In the genomic region with DNA sequence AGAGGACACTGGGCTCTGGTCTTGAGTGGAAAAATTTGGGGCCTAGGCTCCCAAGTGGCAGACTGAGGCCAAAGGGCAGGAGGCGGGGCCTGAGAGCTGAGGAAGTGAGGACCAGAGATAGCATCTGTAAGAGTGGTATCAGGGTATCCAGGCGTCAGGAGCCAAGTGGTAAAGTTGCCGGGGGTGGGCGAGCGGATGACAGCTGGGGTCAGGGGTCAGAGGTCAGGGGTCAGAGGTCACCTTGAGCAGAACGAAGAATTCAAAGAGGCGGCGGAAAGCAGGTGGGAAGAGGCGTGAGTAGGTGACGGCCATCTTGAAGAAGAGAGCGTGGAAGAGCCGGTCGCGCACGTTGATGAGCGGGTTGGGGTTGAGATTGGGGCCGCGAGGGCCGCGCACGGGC, we compare ENCODE assay signal across 8 mouse cellular contexts. TPM values are rescaled to one million over a fixed set of nuclear protein-coding genes. Genes with fewer than 3 reads are reported as not detected.
A peak's percentile ranks its signal among the peaks of the same experiment; 100 is the strongest.
DNase-seq lines count a peak whose midpoint lies in the region; ATAC-seq and TF ChIP-seq lines count a peak whose summit lies in the region.

No protein-coding gene starts in this region.

- no peaks in the 10 kb centered on the region for H3K27me3 ChIP-seq in embryonic facial prominence, embryonic 15.5 days
- H3K27me3 ChIP-seq in heart, embryonic 13.5 days (replicated peaks): no peaks in the 10 kb centered on the region
- peaks cover 16% of the 10 kb centered on the region for H3K27me3 ChIP-seq in liver, embryonic 15.5 days
- peaks cover 16% of the 10 kb centered on the region for H3K27me3 ChIP-seq in neural tube, embryonic 11.5 days (ENCODE audit: control insufficient read depth, insufficient read depth, low read length)
- H3K27me3 ChIP-seq in stomach, postnatal 0 days (ENCODE audit: control insufficient read depth, insufficient read depth, low read length): no peaks in the 10 kb centered on the region

- H3K27ac ChIP-seq in embryonic facial prominence, embryonic 15.5 days (replicated peaks): peak overlapping the region; percentile 99
- peak overlapping the region; percentile 95 for H3K27ac ChIP-seq in heart, embryonic 13.5 days (replicated peaks)
- peak overlapping the region; percentile 99 for H3K27ac ChIP-seq in liver, embryonic 15.5 days (replicated peaks)
- H3K27ac ChIP-seq in neural tube, embryonic 11.5 days (ENCODE audit: low read depth, low read length): peak overlapping the region; percentile 87
- H3K27ac ChIP-seq in stomach, postnatal 0 days (replicated peaks): peak overlapping the region; percentile 98

- peaks cover 58% of the 10 kb centered on the region for H3K4me1 ChIP-seq in embryonic facial prominence, embryonic 15.5 days
- peaks cover 62% of the 10 kb centered on the region for H3K4me1 ChIP-seq in heart, embryonic 13.5 days
- H3K4me1 ChIP-seq in liver, embryonic 15.5 days (replicated peaks): peaks cover 76% of the 10 kb centered on the region
- peaks cover 20% of the 10 kb centered on the region for H3K4me1 ChIP-seq in neural tube, embryonic 11.5 days (ENCODE audit: control insufficient read depth, insufficient read depth, low read length)
- peaks cover 8% of the 10 kb centered on the region for H3K4me1 ChIP-seq in stomach, postnatal 0 days (replicated peaks; ENCODE audit: control insufficient read depth, insufficient read depth)

- peak overlapping the region; percentile 78 for H3K4me3 ChIP-seq in embryonic facial prominence, embryonic 15.5 days (replicated peaks)
- H3K4me3 ChIP-seq in heart, embryonic 13.5 days: peak overlapping the region; percentile 84
- peak overlapping the region; percentile 87 for H3K4me3 ChIP-seq in liver, embryonic 15.5 days (replicated peaks)
- H3K4me3 ChIP-seq in neural tube, embryonic 11.5 days (ENCODE audit: low read depth, low read length): peak overlapping the region; percentile 86
- H3K4me3 ChIP-seq in stomach, postnatal 0 days (ENCODE audit: low read depth, low read length): peak overlapping the region; percentile 65

- ATAC-seq in embryonic facial prominence, embryonic 15.5 days (ENCODE audit: insufficient number of reproducible peaks, low FRiP score, low TSS enrichment, low read depth): no peak
- no peak for ATAC-seq in heart, embryonic 13.5 days (ENCODE audit: extremely low read depth, insufficient number of reproducible peaks, low FRiP score, low TSS enrichment)
- no peak for ATAC-seq in liver, embryonic 15.5 days (ENCODE audit: insufficient read depth)
- no peak for ATAC-seq in neural tube, embryonic 11.5 days (ENCODE audit: insufficient read depth, low FRiP score, low TSS enrichment)
- ATAC-seq in stomach, postnatal 0 days (ENCODE audit: low FRiP score, low TSS enrichment): no peak

- peaks cover 10% of the 10 kb centered on the region for H3K36me3 ChIP-seq in embryonic facial prominence, embryonic 15.5 days
- peaks cover 15% of the 10 kb centered on the region for H3K36me3 ChIP-seq in heart, embryonic 13.5 days
- H3K36me3 ChIP-seq in liver, embryonic 15.5 days (replicated peaks): peaks cover 23% of the 10 kb centered on the region
- H3K36me3 ChIP-seq in neural tube, embryonic 11.5 days (ENCODE audit: control insufficient read depth, insufficient read depth, low read length): peaks cover 5% of the 10 kb centered on the region; the same call in 1 of the 2 replicates
- peaks cover 6% of the 10 kb centered on the region for H3K36me3 ChIP-seq in stomach, postnatal 0 days (ENCODE audit: control insufficient read depth, insufficient read depth, low read length)

- H3K9me3 ChIP-seq in embryonic facial prominence, embryonic 15.5 days (replicated peaks): no peaks in the 10 kb centered on the region
- no peaks in the 10 kb centered on the region for H3K9me3 ChIP-seq in heart, embryonic 13.5 days
- no peaks in the 10 kb centered on the region for H3K9me3 ChIP-seq in liver, embryonic 15.5 days (replicated peaks)
- no peaks in the 10 kb centered on the region for H3K9me3 ChIP-seq in neural tube, embryonic 11.5 days (ENCODE audit: control insufficient read depth, low read length)
- no peaks in the 10 kb centered on the region for H3K9me3 ChIP-seq in stomach, postnatal 0 days (ENCODE audit: control insufficient read depth, low read length)

- no peak for TF ChIP-seq EP300 in stomach, postnatal 0 days (optimal IDR thresholded peaks at IDR 0.05)

- H3K4me2 ChIP-seq in embryonic facial prominence, embryonic 15.5 days (replicated peaks): peak overlapping the region; percentile 93
- H3K4me2 ChIP-seq in heart, embryonic 13.5 days: peak overlapping the region; percentile 96
- peak overlapping the region; percentile 91 for H3K4me2 ChIP-seq in liver, embryonic 15.5 days
- peak overlapping the region; percentile 79 for H3K4me2 ChIP-seq in neural tube, embryonic 11.5 days (ENCODE audit: low read depth)
- peak overlapping the region; percentile 90 for H3K4me2 ChIP-seq in stomach, postnatal 0 days (replicated peaks; ENCODE audit: low read depth)

- DNase-seq in 3T3-L1 (ENCODE audit: low read depth, low spot score): peak; percentile 47
- peak; percentile 76 for DNase-seq in adrenal gland, postnatal 14 days
- peak; percentile 83 for DNase-seq in kidney, postnatal 14 days
- DNase-seq in neural tube, embryonic 11.5 days (ENCODE audit: low spot score): peak; percentile 58
- DNase-seq in stomach, postnatal 0 days (ENCODE audit: low spot score): peak; percentile 71

- peak overlapping the region; percentile 85 for H3K9ac ChIP-seq in embryonic facial prominence, embryonic 15.5 days
- peak overlapping the region; percentile 96 for H3K9ac ChIP-seq in heart, embryonic 13.5 days
- peak overlapping the region; percentile 88 for H3K9ac ChIP-seq in liver, embryonic 15.5 days
- peak overlapping the region; percentile 89 for H3K9ac ChIP-seq in neural tube, embryonic 11.5 days (ENCODE audit: low read length)
- H3K9ac ChIP-seq in stomach, postnatal 0 days (ENCODE audit: low read length): peak overlapping the region; percentile 92

- 2% methylated on average over 21 of the region's 21 CpGs for WGBS in embryonic facial prominence, embryonic 15.5 days
- under 1% methylated on average over 21 of the region's 21 CpGs for WGBS in heart, embryonic 13.5 days
- under 1% methylated on average over 21 of the region's 21 CpGs for WGBS in liver, embryonic 15.5 days (ENCODE audit: insufficient replicate concordance)
- under 1% methylated on average over 13 of the region's 21 CpGs for WGBS in neural tube, embryonic 11.5 days
- 0% methylated on average over 18 of the region's 21 CpGs for WGBS in stomach, postnatal 0 days

- TF ChIP-seq CTCF in stomach, postnatal 0 days (IDR thresholded peaks at IDR 0.05; ENCODE audit: low read depth): no peak

RNA-seq across cellular contexts. Expression of gene Tmem259, which starts 0.5 kb away (rescaled TPM):
- 141 and 157 TPM in 2 replicates for total RNA-seq in adrenal gland, postnatal 14 days (2021)
- 23.9 and 29.3 TPM in 2 replicates for polyA plus RNA-seq in embryonic facial prominence, embryonic 15.5 days (2015; fragmentation: Nextera tagmentation; extraction: Ambion mirVana)
- 10.6 and 12.8 TPM in 2 replicates for polyA plus RNA-seq in heart, embryonic 13.5 days (2015; fragmentation: Nextera tagmentation; extraction: Ambion mirVana)
- 8.4 and 11.0 TPM in 2 replicates for polyA plus RNA-seq in liver, embryonic 15.5 days (2015; fragmentation: Nextera tagmentation; extraction: Ambion mirVana)
- 16.1 and 17.7 TPM in 2 replicates for polyA plus RNA-seq in neural tube, embryonic 11.5 days (2014; fragmentation: Nextera tagmentation; extraction: Ambion mirVana)
- polyA plus RNA-seq in stomach, postnatal 0 days (2015; fragmentation: Nextera tagmentation; extraction: Ambion mirVana): 18.5 and 19.1 TPM in 2 replicates

RNA-seq across cellular contexts. Expression of gene Cnn2, which starts 4.7 kb away (rescaled TPM):
- 40.2 and 55.9 TPM in 2 replicates for total RNA-seq in adrenal gland, postnatal 14 days (2021)
- polyA plus RNA-seq in embryonic facial prominence, embryonic 15.5 days (2015; fragmentation: Nextera tagmentation; extraction: Ambion mirVana): 288 and 296 TPM in 2 replicates
- 264 and 271 TPM in 2 replicates for polyA plus RNA-seq in heart, embryonic 13.5 days (2015; fragmentation: Nextera tagmentation; extraction: Ambion mirVana)
- 44.5 and 45.5 TPM in 2 replicates for polyA plus RNA-seq in liver, embryonic 15.5 days (2015; fragmentation: Nextera tagmentation; extraction: Ambion mirVana)
- polyA plus RNA-seq in neural tube, embryonic 11.5 days (2014; fragmentation: Nextera tagmentation; extraction: Ambion mirVana): 167 and 187 TPM in 2 replicates
- polyA plus RNA-seq in stomach, postnatal 0 days (2015; fragmentation: Nextera tagmentation; extraction: Ambion mirVana): 236 and 245 TPM in 2 replicates

RNA-seq across cellular contexts. Expression of gene Abca7, which starts 12.6 kb away (rescaled TPM):
- 18.7 and 20.7 TPM in 2 replicates for total RNA-seq in adrenal gland, postnatal 14 days (2021)
- 3.7 and 4.0 TPM in 2 replicates for polyA plus RNA-seq in embryonic facial prominence, embryonic 15.5 days (2015; fragmentation: Nextera tagmentation; extraction: Ambion mirVana)
- polyA plus RNA-seq in heart, embryonic 13.5 days (2015; fragmentation: Nextera tagmentation; extraction: Ambion mirVana): 2.2 and 2.6 TPM in 2 replicates
- polyA plus RNA-seq in liver, embryonic 15.5 days (2015; fragmentation: Nextera tagmentation; extraction: Ambion mirVana): 7.5 and 9.0 TPM in 2 replicates
- polyA plus RNA-seq in neural tube, embryonic 11.5 days (2014; fragmentation: Nextera tagmentation; extraction: Ambion mirVana): 4.3 and 7.0 TPM in 2 replicates
- 2.6 and 3.2 TPM in 2 replicates for polyA plus RNA-seq in stomach, postnatal 0 days (2015; fragmentation: Nextera tagmentation; extraction: Ambion mirVana)

RNA-seq across cellular contexts. Expression of gene Grin3b, which starts 13.2 kb away (rescaled TPM):
- not detected in 2 replicates for total RNA-seq in adrenal gland, postnatal 14 days (2021)
- 0.63 and 0.77 TPM in 2 replicates for polyA plus RNA-seq in embryonic facial prominence, embryonic 15.5 days (2015; fragmentation: Nextera tagmentation; extraction: Ambion mirVana)
- 0.09 and 0.11 TPM in 2 replicates for polyA plus RNA-seq in heart, embryonic 13.5 days (2015; fragmentation: Nextera tagmentation; extraction: Ambion mirVana)
- polyA plus RNA-seq in liver, embryonic 15.5 days (2015; fragmentation: Nextera tagmentation; extraction: Ambion mirVana): 0.10 TPM in 1 of 2 replicates, not detected in the other
- 0.16 and 0.30 TPM in 2 replicates for polyA plus RNA-seq in neural tube, embryonic 11.5 days (2014; fragmentation: Nextera tagmentation; extraction: Ambion mirVana)
- 0.17 and 0.18 TPM in 2 replicates for polyA plus RNA-seq in stomach, postnatal 0 days (2015; fragmentation: Nextera tagmentation; extraction: Ambion mirVana)

RNA-seq across cellular contexts. Expression of gene Wdr18, which starts 23.7 kb away (rescaled TPM):
- total RNA-seq in adrenal gland, postnatal 14 days (2021): 30.3 and 36.6 TPM in 2 replicates
- 84.7 and 90.6 TPM in 2 replicates for polyA plus RNA-seq in embryonic facial prominence, embryonic 15.5 days (2015; fragmentation: Nextera tagmentation; extraction: Ambion mirVana)
- 72.4 and 80.9 TPM in 2 replicates for polyA plus RNA-seq in heart, embryonic 13.5 days (2015; fragmentation: Nextera tagmentation; extraction: Ambion mirVana)
- polyA plus RNA-seq in liver, embryonic 15.5 days (2015; fragmentation: Nextera tagmentation; extraction: Ambion mirVana): 46.3 and 48.4 TPM in 2 replicates
- 115 TPM in 2 replicates for polyA plus RNA-seq in neural tube, embryonic 11.5 days (2014; fragmentation: Nextera tagmentation; extraction: Ambion mirVana)
- 46.9 and 50.3 TPM in 2 replicates for polyA plus RNA-seq in stomach, postnatal 0 days (2015; fragmentation: Nextera tagmentation; extraction: Ambion mirVana)
